Mouse (Mus musculus) forebrain, embryonic 14.5 days (tissue): ENCODE results near the gene Dmrt1. TPM values are rescaled to one million over a fixed set of nuclear protein-coding genes. Genes with fewer than 3 reads are reported as not detected.
A peak's percentile ranks its signal among the peaks of the same experiment; 100 is the strongest.

Experiments
- ATAC-seq: fragments of 200-750 bp; cut with Nextera tagmentation; 2 replicates; pipeline ENCODE4 v1.8.0; 2017; ENCODE audit warnings: mild to moderate bottlenecking, moderate library complexity
- DNase-seq: peaks from one replicate; pipeline ENCODE4 v3.0.0-alpha.2; 2015; ENCODE audit warnings: low spot score
- H3K27ac ChIP-seq: fragments of 300-500 bp; sonication (generic); 2 replicates; pipeline ENCODE4 v1.5.1; 2014; ENCODE audit warnings: low read depth, mild to moderate bottlenecking, control low read depth, low read length, moderate library complexity
- H3K27me3 ChIP-seq: fragments of 300-500 bp; sonication (generic); replicated peaks from 2 replicates; pipeline ENCODE4 v1.6.1; 2014; ENCODE audit warnings: low read length, control low read depth, mixed read lengths; ENCODE audit not compliant: control insufficient read depth, insufficient read depth
- H3K36me3 ChIP-seq: fragments of 300-500 bp; sonication (generic); 2 replicates; pipeline ENCODE4 v1.6.1; 2014; ENCODE audit warnings: low read length, control low read depth; ENCODE audit not compliant: control insufficient read depth, insufficient read depth
- H3K4me1 ChIP-seq: fragments of 300-500 bp; sonication (generic); 2 replicates; pipeline ENCODE4 v1.6.1; 2014; ENCODE audit warnings: antibody characterized with exemption, low read length, control low read depth; ENCODE audit not compliant: control insufficient read depth, insufficient read depth
- H3K4me2 ChIP-seq: fragments of 300-500 bp; sonication (generic); 2 replicates; pipeline ENCODE4 v1.6.1; 2014; ENCODE audit warnings: mild to moderate bottlenecking, control low read depth, low read length
- H3K4me3 ChIP-seq: fragments of 300-500 bp; sonication (generic); 2 replicates; pipeline ENCODE4 v1.5.1; 2014; ENCODE audit warnings: low read depth, low read length, control low read depth
- H3K9ac ChIP-seq: fragments of 300-500 bp; sonication (generic); 2 replicates; pipeline ENCODE4 v1.6.1; 2014; ENCODE audit warnings: mild to moderate bottlenecking, low read length, control low read depth, moderate library complexity
- H3K9me3 ChIP-seq: fragments of 300-500 bp; sonication (generic); replicated peaks from 2 replicates; pipeline ENCODE4 v1.6.1; 2016; ENCODE audit warnings: low read length, control low read depth, mixed read lengths; ENCODE audit not compliant: control insufficient read depth
- WGBS: fragments of 180-500 bp; shearing (Covaris S2); extraction: QIAGEN DNeasy Blood & Tissue Kit; methylation state at CpG from one replicate; pipeline ENCODE4 v1.1.7; 2014; 5-methylcytosine and 5-hydroxymethylcytosine counted together
- polyA plus RNA-seq: library from polyadenylated mRNA; unstranded; fragments of >200 nt; fragmentation: Nextera tagmentation; extraction: Ambion mirVana; gene quantifications from 2 replicates; pipeline ENCODE4 v1.2.1, GENCODE M21; 2014

The Dmrt1 gene
- polyA plus RNA-seq, 1 experiment from 2014 or later, result 0.19 TPM

- peaks cover 11% of the 10 kb centered on the region for H3K4me1 ChIP-seq
- no peak overlapping the region for H3K4me3 ChIP-seq
- no peaks in the 10 kb centered on the region for H3K27me3 ChIP-seq
- no peak for ATAC-seq
- H3K36me3 ChIP-seq, result no peaks in the 10 kb centered on the region
- H3K9ac ChIP-seq, result no peak overlapping the region
- no peaks in the 10 kb centered on the region for H3K9me3 ChIP-seq
- no peak overlapping the region for H3K4me2 ChIP-seq
- no peak for DNase-seq
- WGBS, result 88% methylated on average over 2 of the region's 2 CpGs
- H3K27ac ChIP-seq, result no peak overlapping the region
Observed at GRCm38 (mm10) chr19:25579440-25579839, 74.0 kb downstream of the Dmrt1 start.

- Histone ChIP-seq H3K4me3 (no peak overlapping the region), H3K9me3 (no peaks in the 10 kb centered on the region), H3K27ac (no peak overlapping the region), H3K9ac (no peak overlapping the region), H3K27me3 (peaks cover 31% of the 10 kb centered on the region), H3K36me3 (no peaks in the 10 kb centered on the region), H3K4me1 (no peaks in the 10 kb centered on the region), H3K4me2 (no peak overlapping the region)
- DNase-seq (no peak), ATAC-seq (no peak)
- 43% methylated on average over 3 of the region's 3 CpGs for WGBS
Observed at GRCm38 (mm10) chr19:25597717-25598232, 92.4 kb downstream of the Dmrt1 start.

GRCm38 (mm10) chr19:25598626-25599025, 93.2 kb downstream of the Dmrt1 start:
- ATAC-seq (peak; percentile 90), DNase-seq (peak; percentile 90)
- Histone ChIP-seq H3K27ac (no peak overlapping the region), H3K4me2 (0 out of 2 replicates have a peak overlapping the region, but pooled peaks have one; percentile 10), H3K27me3 (peaks cover 33% of the 10 kb centered on the region), H3K4me3 (no peak overlapping the region), H3K9me3 (no peaks in the 10 kb centered on the region), H3K4me1 (no peaks in the 10 kb centered on the region), H3K9ac (no peak overlapping the region), H3K36me3 (no peaks in the 10 kb centered on the region)
- under 1% methylated on average over 4 of the region's 4 CpGs for WGBS

- H3K9me3 ChIP-seq, result no peaks in the 10 kb centered on the region
- DNase-seq (peak; percentile 74), ATAC-seq (peak; percentile 8; the same call in 1 of the 2 replicates)
- no peaks in the 10 kb centered on the region for H3K36me3 ChIP-seq
- no peak overlapping the region for H3K4me3 ChIP-seq
- no peak overlapping the region for H3K4me2 ChIP-seq
- no peak overlapping the region for H3K9ac ChIP-seq
- WGBS, result 3% methylated on average over 8 of the region's 8 CpGs
- peaks cover 12% of the 10 kb centered on the region for H3K4me1 ChIP-seq
- H3K27me3 ChIP-seq, result peaks cover 55% of the 10 kb centered on the region
- no peak overlapping the region for H3K27ac ChIP-seq
Observed at GRCm38 (mm10) chr19:25601966-25602365, 96.5 kb downstream of the Dmrt1 start.

GRCm38 (mm10) chr19:25607461-25608205, 102.2 kb downstream of the Dmrt1 start:
- Histone ChIP-seq H3K9me3 (no peaks in the 10 kb centered on the region), H3K4me3 (no peak overlapping the region), H3K9ac (no peak overlapping the region), H3K4me2 (peak overlapping the region; percentile 65), H3K4me1 (peaks cover 17% of the 10 kb centered on the region), H3K27me3 (peaks cover 49% of the 10 kb centered on the region), H3K27ac (peak overlapping the region; percentile 63; the same call in 1 of the 2 replicates), H3K36me3 (no peaks in the 10 kb centered on the region)
- under 1% methylated on average over 21 of the region's 21 CpGs for WGBS
- DNase-seq, result peak; percentile 88
- ATAC-seq, result peak; percentile 40

- no peak overlapping the region for H3K9ac ChIP-seq
- no peaks in the 10 kb centered on the region for H3K9me3 ChIP-seq
- peaks cover 17% of the 10 kb centered on the region for H3K4me1 ChIP-seq
- under 1% methylated on average over 7 of the region's 7 CpGs for WGBS
- DNase-seq, result no peak
- H3K4me2 ChIP-seq, result peak overlapping the region; percentile 65
- no peak overlapping the region for H3K4me3 ChIP-seq
- ATAC-seq, result peak; percentile 4; the same call in 1 of the 2 replicates
- H3K27me3 ChIP-seq, result peaks cover 54% of the 10 kb centered on the region
- peak overlapping the region; percentile 53; the same call in 1 of the 2 replicates for H3K27ac ChIP-seq
- no peaks in the 10 kb centered on the region for H3K36me3 ChIP-seq
Observed at GRCm38 (mm10) chr19:25608206-25608580, 102.8 kb downstream of the Dmrt1 start.

- peak overlapping the region; percentile 42 for H3K9ac ChIP-seq
- peak overlapping the region; percentile 65 for H3K4me2 ChIP-seq
- H3K27me3 ChIP-seq, result peaks cover 58% of the 10 kb centered on the region
- no peak for DNase-seq
- peak overlapping the region; percentile 58 for H3K4me3 ChIP-seq
- H3K36me3 ChIP-seq, result no peaks in the 10 kb centered on the region
- H3K4me1 ChIP-seq, result peaks cover 17% of the 10 kb centered on the region
- peak overlapping the region; percentile 53; the same call in 1 of the 2 replicates for H3K27ac ChIP-seq
- ATAC-seq, result no peak
- H3K9me3 ChIP-seq, result no peaks in the 10 kb centered on the region
- 2% methylated on average over 33 of the region's 33 CpGs for WGBS
Observed at GRCm38 (mm10) chr19:25608961-25609850, 103.8 kb downstream of the Dmrt1 start.

- H3K4me3 ChIP-seq, result peak within 1 kb of the TSS; percentile 58
- DNase-seq, result peak; percentile 64
Observed at GRCm38 (mm10) chr19:25610015-25610410, 104.6 kb downstream of the Dmrt1 start, which contains the start of gene Dmrt3. Dmrt3 (plus strand) TSS chr19:25610301.

More at GRCm38 (mm10) chr19:25610015-25610410, 104.6 kb downstream of the Dmrt1 start, which contains the start of gene Dmrt3:
- 1% methylated on average over 24 of the region's 29 CpGs for WGBS
- H3K27ac ChIP-seq, result peak within 1 kb of the TSS; percentile 89
- H3K9me3 ChIP-seq, result no peaks in the 10 kb centered on the region
- ATAC-seq, result peak; percentile 45
- peaks cover 15% of the 10 kb centered on the region for H3K4me1 ChIP-seq
- H3K27me3 ChIP-seq, result peaks cover 56% of the 10 kb centered on the region
- peak within 1 kb of the TSS; percentile 79 for H3K9ac ChIP-seq
- no peaks in the 10 kb centered on the region for H3K36me3 ChIP-seq
- H3K4me2 ChIP-seq, result peak within 1 kb of the TSS; percentile 65
